Mouse (Mus musculus) midbrain, embryonic 10.5 days (tissue): ENCODE measurements at regions not wholly inside any gene's neighbourhood (a gene's known extent, or its start where the extent isn't known, plus 50 kb on each side); places are given as distances from the start of the nearest gene placed in this dataset.

ENCODE experiments used
- DNase-seq: peaks from one replicate; pipeline ENCODE4 v3.0.0-alpha.2; 2017; ENCODE audit warnings: low spot score
- H3K27ac ChIP-seq: fragments of 300-500 bp; sonication (generic); replicated peaks from 2 replicates; pipeline ENCODE4 v1.5.1; 2016; ENCODE audit warnings: mild to moderate bottlenecking
- H3K27me3 ChIP-seq: fragments of 300-500 bp; sonication (generic); 2 replicates; pipeline ENCODE4 v1.6.1; 2016; ENCODE audit warnings: low read depth, mild to moderate bottlenecking; ENCODE audit not compliant: poor library complexity, severe bottlenecking
- H3K36me3 ChIP-seq: fragments of 300-500 bp; sonication (generic); 2 replicates; pipeline ENCODE4 v1.6.1; 2016; ENCODE audit warnings: mild to moderate bottlenecking, moderate library complexity
- H3K4me1 ChIP-seq: fragments of 300-500 bp; sonication (generic); 2 replicates; pipeline ENCODE4 v1.6.1; 2016
- H3K4me3 ChIP-seq: fragments of 300-500 bp; sonication (generic); 2 replicates; pipeline ENCODE4 v1.5.1; 2016; ENCODE audit warnings: mild to moderate bottlenecking, moderate library complexity
- H3K9me3 ChIP-seq: fragments of 300-500 bp; sonication (generic); replicated peaks from 2 replicates; pipeline ENCODE4 v1.6.1; 2016; ENCODE audit warnings: mild to moderate bottlenecking
- WGBS: fragments of 180-500 bp; shearing (Covaris S2); methylation state at CpG from one replicate; pipeline ENCODE4 v1.1.7; 2016; 5-methylcytosine and 5-hydroxymethylcytosine counted together

GRCm38 (mm10) chr3:156304174-156304573 lies 257.4 kb upstream of the Negr1 start:
- peak; percentile 13 for DNase-seq
- WGBS: 18% methylated on average over 4 of the region's 4 CpGs
- Histone ChIP-seq H3K4me1 (peaks cover 17% of the 10 kb centered on the region), H3K36me3 (no peaks in the 10 kb centered on the region), H3K27me3 (no peaks in the 10 kb centered on the region), H3K9me3 (no peaks in the 10 kb centered on the region), H3K27ac (no peak overlapping the region), H3K4me3 (no peak overlapping the region)

- Histone ChIP-seq H3K4me3 (no peak overlapping the region), H3K4me1 (peaks cover 17% of the 10 kb centered on the region), H3K9me3 (no peaks in the 10 kb centered on the region), H3K27me3 (no peaks in the 10 kb centered on the region), H3K27ac (peak overlapping the region; percentile 67), H3K36me3 (no peaks in the 10 kb centered on the region)
- DNase-seq: no peak
Observed at GRCm38 (mm10) chr3:156305064-156305463, 256.5 kb upstream of the Negr1 start.

GRCm38 (mm10) chr3:156335033-156335793 lies 226.4 kb upstream of the Negr1 start:
- H3K27me3 ChIP-seq: no peaks in the 10 kb centered on the region
- no peak for DNase-seq
- no peaks in the 10 kb centered on the region for H3K36me3 ChIP-seq
- no peak overlapping the region for H3K4me3 ChIP-seq
- H3K9me3 ChIP-seq: no peaks in the 10 kb centered on the region
- H3K27ac ChIP-seq: no peak overlapping the region
- WGBS: 80% methylated on average over 6 of the region's 6 CpGs
- no peaks in the 10 kb centered on the region for H3K4me1 ChIP-seq

GRCm38 (mm10) chr3:156341484-156341883 lies 220.1 kb upstream of the Negr1 start:
- no peak for DNase-seq
- no peaks in the 10 kb centered on the region for H3K27me3 ChIP-seq
- no peak overlapping the region for H3K27ac ChIP-seq
- H3K4me1 ChIP-seq: no peaks in the 10 kb centered on the region
- H3K36me3 ChIP-seq: no peaks in the 10 kb centered on the region
- H3K4me3 ChIP-seq: no peak overlapping the region
- WGBS: 87% methylated on average over 1 of the region's 1 CpGs
- no peaks in the 10 kb centered on the region for H3K9me3 ChIP-seq

GRCm38 (mm10) chr3:156351727-156352126 lies 209.9 kb upstream of the Negr1 start:
- H3K27me3 ChIP-seq: no peaks in the 10 kb centered on the region
- no peaks in the 10 kb centered on the region for H3K9me3 ChIP-seq
- no peak for DNase-seq
- no peaks in the 10 kb centered on the region for H3K36me3 ChIP-seq
- no peak overlapping the region for H3K4me3 ChIP-seq
- no peaks in the 10 kb centered on the region for H3K4me1 ChIP-seq
- H3K27ac ChIP-seq: no peak overlapping the region
- 58% methylated on average over 4 of the region's 4 CpGs for WGBS

GRCm38 (mm10) chr3:156353430-156353829 lies 208.2 kb upstream of the Negr1 start:
- Histone ChIP-seq H3K9me3 (no peaks in the 10 kb centered on the region), H3K36me3 (no peaks in the 10 kb centered on the region), H3K4me1 (no peaks in the 10 kb centered on the region), H3K27me3 (no peaks in the 10 kb centered on the region), H3K4me3 (no peak overlapping the region), H3K27ac (no peak overlapping the region)
- no peak for DNase-seq
- WGBS: 82% methylated on average over 3 of the region's 3 CpGs

GRCm38 (mm10) chr3:156353841-156354473 lies 207.6 kb upstream of the Negr1 start:
- no peak for DNase-seq
- Histone ChIP-seq H3K4me1 (no peaks in the 10 kb centered on the region), H3K36me3 (no peaks in the 10 kb centered on the region), H3K27ac (no peak overlapping the region), H3K4me3 (no peak overlapping the region), H3K9me3 (no peaks in the 10 kb centered on the region), H3K27me3 (no peaks in the 10 kb centered on the region)
- 86% methylated on average over 9 of the region's 9 CpGs for WGBS

GRCm38 (mm10) chr3:156368669-156369343 lies 192.8 kb upstream of the Negr1 start:
- DNase-seq: no peak
- no peaks in the 10 kb centered on the region for H3K27me3 ChIP-seq
- no peaks in the 10 kb centered on the region for H3K9me3 ChIP-seq
- H3K4me3 ChIP-seq: no peak overlapping the region
- WGBS: 86% methylated on average over 3 of the region's 3 CpGs
- no peaks in the 10 kb centered on the region for H3K4me1 ChIP-seq
- H3K36me3 ChIP-seq: no peaks in the 10 kb centered on the region
- H3K27ac ChIP-seq: no peak overlapping the region

- H3K36me3 ChIP-seq: no peaks in the 10 kb centered on the region
- H3K9me3 ChIP-seq: no peaks in the 10 kb centered on the region
- H3K4me3 ChIP-seq: no peak overlapping the region
- H3K27ac ChIP-seq: no peak overlapping the region
- no peaks in the 10 kb centered on the region for H3K4me1 ChIP-seq
- H3K27me3 ChIP-seq: no peaks in the 10 kb centered on the region
- DNase-seq: no peak
Observed at GRCm38 (mm10) chr3:156376717-156377116, 184.9 kb upstream of the Negr1 start.

GRCm38 (mm10) chr3:156382919-156383318 lies 178.7 kb upstream of the Negr1 start:
- DNase-seq: no peak
- Histone ChIP-seq H3K27ac (no peak overlapping the region), H3K9me3 (no peaks in the 10 kb centered on the region), H3K4me1 (no peaks in the 10 kb centered on the region), H3K36me3 (no peaks in the 10 kb centered on the region), H3K4me3 (no peak overlapping the region), H3K27me3 (no peaks in the 10 kb centered on the region)

- no peaks in the 10 kb centered on the region for H3K4me1 ChIP-seq
- WGBS: 92% methylated on average over 3 of the region's 3 CpGs
- H3K36me3 ChIP-seq: no peaks in the 10 kb centered on the region
- no peak for DNase-seq
- H3K27me3 ChIP-seq: no peaks in the 10 kb centered on the region
- no peak overlapping the region for H3K4me3 ChIP-seq
- H3K27ac ChIP-seq: no peak overlapping the region
- H3K9me3 ChIP-seq: no peaks in the 10 kb centered on the region
Observed at GRCm38 (mm10) chr3:156406136-156406535, 155.5 kb upstream of the Negr1 start.

GRCm38 (mm10) chr3:156407112-156407511 lies 154.5 kb upstream of the Negr1 start:
- DNase-seq: no peak
- H3K27ac ChIP-seq: no peak overlapping the region
- 91% methylated on average over 2 of the region's 2 CpGs for WGBS
- H3K4me1 ChIP-seq: no peaks in the 10 kb centered on the region
- no peaks in the 10 kb centered on the region for H3K9me3 ChIP-seq
- no peak overlapping the region for H3K4me3 ChIP-seq
- H3K36me3 ChIP-seq: no peaks in the 10 kb centered on the region
- no peaks in the 10 kb centered on the region for H3K27me3 ChIP-seq

GRCm38 (mm10) chr3:156410126-156410525 lies 151.5 kb upstream of the Negr1 start:
- H3K36me3 ChIP-seq: no peaks in the 10 kb centered on the region
- no peak overlapping the region for H3K27ac ChIP-seq
- no peak overlapping the region for H3K4me3 ChIP-seq
- H3K27me3 ChIP-seq: no peaks in the 10 kb centered on the region
- no peak for DNase-seq
- H3K4me1 ChIP-seq: no peaks in the 10 kb centered on the region
- H3K9me3 ChIP-seq: no peaks in the 10 kb centered on the region
- 78% methylated on average over 1 of the region's 1 CpGs for WGBS
